Mouse (Mus musculus) heart, adult 18-20 months (tissue): Measurements from ENCODE around the gene Vti1a. TPM values are rescaled to one million over a fixed set of nuclear protein-coding genes. Genes with fewer than 3 reads are reported as not detected.
A peak's percentile ranks its signal among the peaks of the same experiment; 100 is the strongest.

ENCODE experiments used
- DNase-seq, 2 experiments: peaks; one replicate each; pipeline ENCODE4 v3.0.0; 2021 to 2022; ENCODE audit warnings: mixed read lengths in 1 of 2
- total RNA-seq, 2 experiments: library from RNA; stranded (reverse); gene quantifications; 2 replicates each; pipeline ENCODE4 v1.2.3; 2021

Gene Vti1a
- total RNA-seq, 2 experiments from 2014 or later: 16.1 to 17.0 TPM

DNA sequence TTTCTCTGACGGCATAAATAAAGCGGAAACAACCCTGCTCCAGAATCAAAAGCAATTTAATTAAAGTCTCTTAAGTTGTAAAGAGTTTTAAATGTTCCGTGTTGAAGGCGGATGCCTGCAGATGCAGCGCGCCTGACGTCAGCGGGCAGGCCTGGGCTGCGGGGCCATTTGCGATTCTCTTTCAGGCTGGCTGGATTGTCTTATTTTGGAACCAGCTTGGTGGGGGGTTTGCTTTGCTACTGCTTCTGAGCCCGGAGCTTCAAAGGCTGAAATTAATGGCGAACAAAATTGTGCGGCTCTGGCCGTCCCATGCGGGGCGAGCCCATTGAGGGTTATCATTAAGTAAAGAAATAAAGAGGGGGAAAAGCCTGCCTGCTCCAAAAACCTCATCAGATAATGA lies 310.4 kb downstream of the Vti1a start:
- no peak for DNase-seq

DNA sequence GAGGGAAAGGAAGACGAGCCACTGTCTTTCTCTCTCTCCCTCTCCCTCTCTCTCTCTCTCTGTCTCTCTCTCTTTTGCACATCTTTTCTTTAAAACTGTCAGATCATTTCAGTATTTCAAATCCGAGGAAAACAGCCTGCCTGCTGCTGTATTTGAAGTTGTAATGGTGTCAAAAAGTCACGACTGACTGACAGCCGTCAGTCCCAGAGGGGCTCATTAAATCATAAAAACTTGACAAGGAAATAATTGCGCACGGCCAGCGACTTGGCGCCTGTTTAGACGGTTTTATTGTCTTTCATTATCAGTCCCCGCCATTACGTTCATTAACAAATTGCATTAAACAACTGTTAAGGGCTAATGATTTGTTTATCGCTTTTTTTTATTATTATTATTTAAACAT lies 310.9 kb downstream of the Vti1a start:
- DNase-seq: no peak

DNA sequence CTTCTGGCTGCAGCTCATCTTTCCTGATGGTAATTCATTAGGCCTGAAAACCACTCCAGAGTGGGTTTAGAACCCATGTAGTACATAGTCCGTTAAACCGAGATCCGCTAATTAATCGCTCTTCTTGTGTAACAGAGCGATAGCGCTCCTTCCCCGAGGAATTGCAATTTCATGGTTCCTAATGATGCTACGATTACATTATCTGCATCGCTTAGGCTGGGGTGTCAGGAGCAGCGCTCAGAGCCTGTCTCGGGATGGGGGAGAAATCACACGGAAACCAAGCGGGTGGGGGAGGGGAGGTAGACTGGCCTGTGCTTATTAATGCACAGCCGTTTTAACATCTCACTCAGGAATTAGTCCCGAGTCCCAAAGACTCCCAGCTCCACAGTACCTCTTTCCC lies 319.4 kb downstream of the Vti1a start:
- no peak for DNase-seq

DNA sequence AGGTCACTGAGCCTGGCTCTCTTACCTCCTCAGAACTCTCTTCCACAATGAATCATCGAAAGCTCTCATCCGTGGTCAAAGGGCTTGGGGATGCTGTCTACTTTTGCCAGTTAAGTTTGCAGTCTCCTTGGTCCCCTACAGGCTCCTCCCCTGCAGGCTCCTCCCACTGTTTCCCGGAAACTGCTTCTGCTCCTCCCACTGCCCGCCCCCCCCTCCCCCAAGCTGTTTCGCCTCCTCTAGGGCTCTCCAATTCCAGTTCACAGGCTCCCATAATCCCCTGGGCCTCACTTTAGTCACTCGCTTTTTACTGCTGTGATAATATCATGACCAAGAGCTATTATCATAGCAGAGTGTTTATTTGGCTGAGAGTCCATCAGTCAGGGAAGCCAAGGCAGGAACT lies 324.2 kb downstream of the Vti1a start:
- no peak for DNase-seq

DNA sequence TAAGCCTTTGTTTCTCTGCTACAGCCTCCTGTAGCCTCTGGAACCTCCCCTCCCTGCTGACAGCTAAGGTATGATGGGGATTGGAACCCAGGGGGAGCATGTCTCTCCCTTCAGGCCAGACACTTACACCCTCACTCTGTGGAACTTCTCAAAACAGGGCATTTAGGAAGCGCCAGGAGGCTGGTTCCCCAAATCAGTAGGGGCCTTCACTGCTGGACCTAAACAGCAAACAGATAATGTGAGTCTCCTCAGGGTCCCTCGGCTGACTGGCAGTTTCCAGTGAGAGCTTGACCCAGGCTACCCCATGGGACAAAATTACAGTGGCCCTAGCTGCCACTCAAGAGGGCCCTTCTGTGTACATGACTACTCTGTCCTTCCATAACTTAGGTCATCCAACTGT lies 325.8 kb downstream of the Vti1a start:
- DNase-seq: no peak

DNA sequence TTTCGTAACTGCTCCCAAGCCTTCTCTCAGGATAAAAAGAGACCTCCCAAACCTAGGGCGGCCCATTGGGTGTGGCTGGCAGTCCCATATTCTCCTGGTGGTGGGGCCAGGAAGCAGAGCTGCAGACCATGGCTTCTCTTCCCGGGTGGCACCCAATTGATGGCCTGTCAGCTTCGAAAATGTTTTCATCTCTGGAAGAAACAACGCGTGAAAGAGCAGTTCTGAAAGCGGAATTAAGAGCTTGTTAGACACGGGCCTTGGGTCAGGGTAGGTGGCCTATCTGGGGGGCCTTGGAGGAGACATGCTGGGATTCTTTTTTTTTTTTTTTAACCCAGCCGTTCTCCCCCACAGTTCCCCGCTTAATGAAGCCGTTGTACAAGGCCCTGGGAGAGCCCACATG lies 326.3 kb downstream of the Vti1a start:
- DNase-seq: no peak

DNA sequence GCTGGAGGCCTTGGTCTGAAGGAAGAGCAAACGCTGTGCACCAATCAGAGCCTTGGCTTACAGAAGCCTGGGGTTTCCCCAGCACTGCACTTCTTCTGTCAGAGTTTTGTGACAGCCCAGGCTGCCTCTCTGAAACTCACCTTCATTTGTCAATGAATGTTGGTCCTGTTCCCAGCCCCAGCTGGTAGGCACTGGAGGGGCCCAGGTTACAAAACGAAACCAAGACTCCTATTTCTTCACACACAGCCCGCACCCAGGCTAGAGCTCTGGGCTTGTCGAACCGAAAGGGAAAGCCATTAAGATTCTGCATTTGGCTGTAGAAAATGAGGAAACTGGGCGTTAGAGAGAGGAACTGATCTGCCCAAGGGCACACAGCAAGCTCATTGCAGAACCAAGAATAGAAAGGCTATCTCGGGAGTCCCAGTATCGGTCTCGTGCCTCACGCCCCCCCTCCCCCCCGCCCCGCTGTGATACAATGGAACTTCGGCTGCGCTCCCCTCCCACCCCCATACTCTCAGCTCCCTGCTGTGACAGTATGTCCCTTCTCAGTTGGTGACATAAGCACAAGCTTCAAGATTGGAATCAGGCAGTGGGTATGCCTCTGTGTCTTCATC lies 327.3 kb downstream of the Vti1a start:
- DNase-seq: peak; percentile 82 to 83

DNA sequence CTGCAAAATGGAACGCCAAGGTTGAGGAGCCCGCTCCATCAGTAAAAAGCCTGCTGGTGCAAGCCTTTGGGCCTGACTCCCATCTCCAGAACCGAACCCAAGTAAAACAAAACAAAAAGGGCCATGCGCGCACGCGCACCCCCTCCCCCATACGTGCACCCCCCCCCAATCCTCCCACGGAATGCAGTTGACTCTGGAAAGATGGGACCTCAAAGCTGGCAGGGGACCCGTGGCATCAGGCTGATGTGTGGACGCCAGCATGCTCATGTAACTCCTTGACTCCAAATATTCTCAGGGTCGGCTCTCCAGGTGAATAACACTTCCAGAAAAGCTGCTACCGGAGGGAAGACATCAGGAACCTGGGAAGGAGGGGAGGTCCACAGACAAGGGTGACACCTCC lies 327.8 kb downstream of the Vti1a start:
- no peak for DNase-seq

DNA sequence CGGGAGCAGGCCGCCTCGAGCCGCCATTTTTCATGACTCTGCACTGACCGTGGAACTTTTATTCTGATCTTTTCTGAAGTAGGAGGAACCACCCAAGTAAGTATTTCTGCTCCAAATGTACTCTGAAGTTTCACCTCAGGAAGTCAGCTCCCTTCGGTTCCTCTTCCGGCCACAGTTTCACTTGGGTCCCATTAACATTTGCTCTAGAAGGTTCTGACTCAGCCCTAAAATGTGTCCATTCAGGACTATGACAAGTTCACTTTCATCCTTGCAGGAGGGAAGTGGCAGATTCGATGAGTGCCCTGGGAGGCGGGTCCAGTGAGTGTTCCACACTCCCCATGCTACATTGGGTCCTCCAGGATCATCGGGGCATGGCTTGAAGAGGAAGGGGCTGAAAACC lies 333.3 kb downstream of the Vti1a start:
- peak; percentile 18 to 70 for DNase-seq

DNA sequence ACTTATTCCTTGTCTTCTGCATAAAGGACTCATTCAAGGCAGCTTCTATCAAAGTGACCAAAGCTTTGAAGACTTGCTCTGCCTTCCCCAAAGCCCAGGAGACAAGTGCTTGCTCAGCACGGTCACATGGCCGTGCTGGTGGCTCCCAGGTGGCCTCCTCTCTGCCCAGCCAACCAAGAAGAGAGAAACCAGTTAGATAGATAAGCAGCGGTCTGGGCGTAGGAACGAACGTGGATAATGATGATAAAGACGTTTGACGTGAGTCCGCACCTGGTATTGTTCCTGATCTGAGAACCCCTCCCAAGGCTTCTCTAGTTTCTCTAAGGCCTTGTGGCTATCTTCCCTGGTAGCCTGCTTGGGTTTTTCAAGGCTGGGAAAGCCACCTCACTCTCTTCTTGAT lies 334.9 kb downstream of the Vti1a start:
- DNase-seq: no peak

DNA sequence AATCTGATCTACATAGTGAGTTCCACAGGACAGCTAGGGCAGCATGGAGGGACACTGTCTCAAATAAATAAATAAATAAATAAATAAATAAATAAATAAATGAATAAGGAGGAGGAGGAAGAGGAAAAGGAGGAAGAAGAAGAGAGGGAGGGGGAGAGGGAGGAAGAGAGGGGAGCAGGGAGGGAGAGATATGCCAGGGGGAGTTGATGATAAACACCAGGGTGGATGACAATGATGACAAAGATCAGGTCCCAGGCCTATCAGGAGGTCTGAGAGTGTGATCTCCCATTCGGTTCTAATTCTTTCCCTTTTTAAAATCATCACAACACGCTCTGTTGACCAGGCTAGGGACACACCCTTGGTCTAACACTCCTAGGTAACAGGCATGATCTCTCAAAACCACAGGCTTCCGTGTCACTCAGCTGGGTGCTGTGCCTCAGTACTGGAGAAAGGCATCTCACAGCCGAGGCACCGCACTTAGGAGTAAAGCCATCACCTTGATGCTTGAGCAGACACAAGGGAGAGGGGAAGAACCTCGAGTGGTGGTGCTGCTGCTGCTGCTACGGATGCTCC lies 336.7 kb downstream of the Vti1a start:
- no peak for DNase-seq

DNA sequence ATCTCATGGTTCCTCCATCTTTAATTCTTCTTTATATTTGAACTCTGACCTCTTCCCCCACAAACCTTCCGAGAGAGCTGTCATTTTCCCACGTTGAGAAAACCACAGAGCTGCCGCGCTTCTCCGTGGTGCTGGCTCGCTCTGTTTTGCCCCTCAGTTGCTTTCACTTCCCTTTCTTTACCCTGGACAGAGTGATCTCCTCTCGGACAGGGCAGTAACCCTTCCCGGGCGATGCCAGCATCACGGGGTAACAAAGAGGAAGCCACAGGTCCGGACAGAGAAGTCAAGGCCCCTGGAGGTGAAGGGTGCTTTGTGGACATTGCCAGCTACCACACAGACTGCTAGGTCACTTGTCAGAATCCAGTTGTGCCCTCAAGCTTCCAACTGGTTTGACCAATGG lies 344.1 kb downstream of the Vti1a start:
- DNase-seq: peak; percentile 22 to 76

DNA sequence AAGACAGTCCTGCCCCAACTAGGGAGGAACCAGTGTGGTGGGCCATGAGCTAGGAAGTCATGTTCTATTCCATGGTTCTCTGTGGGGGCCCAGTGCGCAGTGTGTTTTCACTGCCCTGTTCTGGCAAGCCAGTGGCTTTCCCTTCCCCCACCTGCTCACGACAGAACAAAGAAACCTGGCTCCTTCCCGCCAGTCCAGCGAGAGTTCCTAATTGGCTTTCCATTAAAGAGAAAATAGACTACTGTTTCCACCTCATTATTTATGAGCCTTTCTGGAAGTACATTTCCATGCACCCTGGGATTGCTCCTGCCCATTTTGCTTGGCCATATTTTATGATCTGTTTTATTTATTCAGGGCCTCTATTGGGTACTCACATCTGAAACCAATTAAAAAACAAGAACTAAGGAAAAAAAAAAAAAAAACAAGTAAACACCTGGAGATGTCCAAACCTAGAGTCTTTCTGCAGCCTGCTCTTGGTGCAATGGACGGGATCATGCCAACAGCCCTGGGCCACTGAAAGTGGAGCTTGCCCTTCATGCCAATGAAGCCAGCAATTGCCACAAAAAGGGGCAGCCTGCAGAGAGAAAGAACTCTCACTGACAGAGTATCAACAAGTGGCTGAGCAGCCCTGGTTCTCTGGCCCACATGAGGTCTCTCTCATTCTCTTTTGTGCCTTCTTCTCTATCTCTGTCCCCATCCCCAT lies 346.6 kb downstream of the Vti1a start:
- no peak for DNase-seq

DNA sequence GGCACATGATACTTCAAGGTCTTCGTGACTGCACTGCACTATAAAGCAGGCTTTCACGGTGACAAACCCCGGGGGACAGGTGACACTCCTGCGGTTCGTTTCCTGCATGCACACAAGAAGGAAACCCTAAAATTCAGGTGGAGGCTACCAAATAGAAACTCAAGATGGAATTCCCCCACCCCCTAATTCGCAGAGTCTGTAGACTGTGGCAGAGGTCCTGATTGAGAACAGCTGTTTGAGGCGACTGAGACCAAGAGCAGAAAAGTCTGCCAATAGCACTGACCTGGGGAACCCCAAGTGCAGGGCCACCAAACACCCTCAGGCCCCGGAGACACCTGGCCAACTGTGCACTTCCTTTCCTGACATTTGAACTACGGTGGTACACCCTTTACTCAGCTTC lies 351.7 kb downstream of the Vti1a start:
- no peak for DNase-seq

DNA sequence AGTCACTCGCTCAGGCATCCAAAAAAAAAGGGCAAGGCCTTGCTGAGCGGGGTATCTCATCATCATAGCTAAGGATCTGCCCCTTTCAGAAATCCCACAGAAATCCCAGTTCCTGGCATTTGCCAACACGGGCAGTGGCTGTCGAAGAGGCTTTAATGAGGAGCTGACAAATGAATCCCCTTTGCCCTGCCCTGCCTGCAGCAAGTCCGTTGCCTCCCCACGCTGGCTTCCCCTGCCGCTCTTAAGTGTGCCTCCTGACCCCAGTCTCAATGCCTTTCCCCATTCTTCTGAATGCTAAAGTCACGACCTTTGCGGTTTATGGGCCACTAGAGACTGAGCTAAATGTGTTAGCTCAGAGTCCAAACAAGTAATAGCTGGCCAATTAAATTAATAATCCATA lies 352.8 kb downstream of the Vti1a start:
- no peak for DNase-seq

Other genes with a start within 250 kb of the Vti1a start
- 100 to 1,000 TPM; 147 to 182 TPM for gene Gpam, start 189.1 kb upstream of the Vti1a start, total RNA-seq
- under 1 TPM in 1 of 2 experiments, not detected in 1; 0.41 TPM for gene Tectb, start 135.6 kb upstream of the Vti1a start, total RNA-seq
- under 1 TPM in 1 of 2 experiments, not detected in 1; 0.10 TPM for gene Gucy2g, start 75.1 kb upstream of the Vti1a start, total RNA-seq
- gene Acsl5, start 64.4 kb upstream of the Vti1a start, total RNA-seq: 10 to 100 TPM; 11.7 to 33.6 TPM
- 10 to 100 TPM; 18.9 to 22.7 TPM for gene Zdhhc6, start 263 bp upstream of the Vti1a start, total RNA-seq